Mouse (Mus musculus): ENCODE results near the gene Hydin. TPM values are rescaled to one million over a fixed set of nuclear protein-coding genes. Genes with fewer than 3 reads are reported as not detected.

The Hydin gene
- total and polyA plus RNA-seq, 3 experiments, result 9.5 to 17.3 (median 9.8) TPM

GRCm38 (mm10) chr8:110486020-110486419, 219.2 kb downstream of the Hydin start:
- Histone ChIP-seq H3K4me2 (ENCODE audit: insufficient read depth, low read depth, poor library complexity, severe bottlenecking) (no peak overlapping the region), H3K9me3 (replicated peaks; ENCODE audit: low read length) (peaks cover 6% of the 10 kb centered on the region), H3K27me3 (replicated peaks) (no peaks in the 10 kb centered on the region), H3K4me1 (ENCODE audit: control insufficient read depth in 1 of 2, insufficient read depth in 2 of 2) (peaks cover 0 to 3% of the 10 kb centered on the region in 2 experiments; a peak in 2 of 4 replicates), H3K4me3 (replicated peaks in 1 of 3; ENCODE audit: low read depth in 2 of 3, low read length in 2 of 3, poor library complexity in 1 of 3) (no peak overlapping the region), H3K27ac (ENCODE audit: insufficient read depth, low read depth) (no peak overlapping the region), H3K36me3 (replicated peaks in 1 of 2; ENCODE audit: control insufficient read depth in 1 of 2, insufficient read depth in 1 of 2, low read length in 1 of 2) (peaks cover 5 to 69% of the 10 kb centered on the region in 2 experiments), H3K79me2 (replicated peaks; ENCODE audit: control insufficient read depth, extremely low read depth, insufficient read depth, poor library complexity, severe bottlenecking) (no peaks in the 10 kb centered on the region), H3K9ac (ENCODE audit: insufficient read depth, low read depth) (no peak overlapping the region)
- in situ Hi-C loops (cut with MboI; ENCODE audit: low pct_ligation_motif_present, low pct_unique_long_range_greater_than_20kb, low sequenced_read_pairs), result no loop called here
- dilution Hi-C loops (cut with MboI; ENCODE audit: extremely low pct_ligation_motif_present, extremely low pct_unique_long_range_greater_than_20kb, low sequenced_read_pairs), result no loop called here
- DNase-seq (ENCODE audit: extremely low read depth), result no peak
- TF ChIP-seq RCOR1 (conservative IDR thresholded peaks at IDR 0.05; ENCODE audit: low read depth, low read length) (no peak), JUN (IDR thresholded peaks at IDR 0.05; ENCODE audit: insufficient read depth, low read depth, low read length) (no peak), NELFE (IDR thresholded peaks at IDR 0.05; ENCODE audit: low read depth, low read length) (no peak), RAD21 (IDR thresholded peaks at IDR 0.05; ENCODE audit: low read depth, low read length) (no peak), HCFC1 (IDR thresholded peaks at IDR 0.05; ENCODE audit: low read depth, low read length) (no peak), MEF2A (IDR thresholded peaks at IDR 0.05; ENCODE audit: borderline replicate concordance, low read depth, low read length) (no peak), E2F4 (IDR thresholded peaks at IDR 0.05; ENCODE audit: insufficient replicate concordance, low read depth, low read length) (no peak), POLR2AphosphoS2 (IDR thresholded peaks at IDR 0.05; ENCODE audit: low read depth, low read length) (no peak), GABPA (IDR thresholded peaks at IDR 0.05; ENCODE audit: insufficient replicate concordance, low read depth, low read length) (no peak), UBTF (IDR thresholded peaks at IDR 0.05; ENCODE audit: low read depth, low read length) (no peak), TBP (conservative IDR thresholded peaks at IDR 0.05; ENCODE audit: low read depth, low read length) (no peak), ETS1 (conservative IDR thresholded peaks at IDR 0.05; ENCODE audit: low read depth, low read length) (no peak), ZC3H11A (IDR thresholded peaks at IDR 0.05; ENCODE audit: low read depth, low read length) (no peak), SMC3 (IDR thresholded peaks at IDR 0.05; ENCODE audit: low read depth, low read length) (no peak), EP300 (IDR thresholded peaks at IDR 0.05; ENCODE audit: low read length) (no peak), BHLHE40 (IDR thresholded peaks at IDR 0.05; ENCODE audit: low read depth, low read length) (no peak), CTCF (conservative IDR thresholded peaks at IDR 0.05 in 1 of 2, IDR thresholded peaks at IDR 0.05 in 1 of 2; ENCODE audit: low read depth in 2 of 2, low read length in 2 of 2) (no peak), ELF1 (IDR thresholded peaks at IDR 0.05; ENCODE audit: low read depth, low read length) (no peak), MAX (IDR thresholded peaks at IDR 0.05; ENCODE audit: low read length) (no peak)

- dilution Hi-C loops (cut with MboI; ENCODE audit: extremely low pct_ligation_motif_present, extremely low pct_unique_long_range_greater_than_20kb, low sequenced_read_pairs), result no loop called here
- in situ Hi-C loops (cut with MboI; ENCODE audit: low pct_ligation_motif_present, low pct_unique_long_range_greater_than_20kb, low sequenced_read_pairs), result no loop called here
- no peaks in the 10 kb centered on the region for H3K79me2 ChIP-seq (replicated peaks; ENCODE audit: control insufficient read depth, extremely low read depth, insufficient read depth, poor library complexity, severe bottlenecking)
- no peak overlapping the region for H3K27ac ChIP-seq (ENCODE audit: insufficient read depth, low read depth)
- H3K27me3 ChIP-seq (replicated peaks), result no peaks in the 10 kb centered on the region
- H3K4me3 ChIP-seq (replicated peaks in 1 of 3; ENCODE audit: low read depth in 2 of 3, low read length in 2 of 3, poor library complexity in 1 of 3), result no peak overlapping the region
- TF ChIP-seq CTCF (conservative IDR thresholded peaks at IDR 0.05 in 1 of 2, IDR thresholded peaks at IDR 0.05 in 1 of 2; ENCODE audit: low read depth in 2 of 2, low read length in 2 of 2), result peak in 1 of 2 experiments; percentile 11; a peak in 1 of 4 replicates
- no peak for TF ChIP-seq ELF1 (IDR thresholded peaks at IDR 0.05; ENCODE audit: low read depth, low read length)
- TF ChIP-seq TCF12 (IDR thresholded peaks at IDR 0.05; ENCODE audit: low read depth, low read length), result no peak
- H3K36me3 ChIP-seq (replicated peaks in 1 of 2; ENCODE audit: control insufficient read depth in 1 of 2, insufficient read depth in 1 of 2, low read length in 1 of 2), result peaks cover 5 to 72% of the 10 kb centered on the region in 2 experiments
- no peak overlapping the region for H3K4me2 ChIP-seq (ENCODE audit: insufficient read depth, low read depth, poor library complexity, severe bottlenecking)
- H3K4me1 ChIP-seq (ENCODE audit: control insufficient read depth in 1 of 2, insufficient read depth in 2 of 2), result no peaks in the 10 kb centered on the region
- DNase-seq (ENCODE audit: extremely low read depth), result no peak
- peaks cover 6% of the 10 kb centered on the region for H3K9me3 ChIP-seq (replicated peaks; ENCODE audit: low read length)
- no peak overlapping the region for H3K9ac ChIP-seq (ENCODE audit: insufficient read depth, low read depth)
Observed at GRCm38 (mm10) chr8:110487644-110488043, 220.9 kb downstream of the Hydin start.

Measured in CH12.LX (cell line).